Mouse (Mus musculus): ENCODE measurements around the gene Abcf1. TPM values are rescaled to one million over a fixed set of nuclear protein-coding genes. Genes with fewer than 3 reads are reported as not detected.

The Abcf1 gene
- polyA plus RNA-seq, 1 experiment from 2014 or later, result 99.9 TPM

GRCm38 (mm10) chr17:35927471-35927870 is 42.1 kb downstream of the Abcf1 start:
- H3K36me3 ChIP-seq, result peaks cover 58% of the 10 kb centered on the region
- no peaks in the 10 kb centered on the region for H3K9me3 ChIP-seq
- no peak overlapping the region for H3K4me2 ChIP-seq (replicated peaks)
- no peak overlapping the region for H3K9ac ChIP-seq
- H3K27me3 ChIP-seq (replicated peaks), result no peaks in the 10 kb centered on the region
- H3K4me1 ChIP-seq (replicated peaks), result no peaks in the 10 kb centered on the region
- H3K4me3 ChIP-seq (replicated peaks), result no peak overlapping the region
- H3K27ac ChIP-seq, result no peak overlapping the region
- peak; percentile 33; the same call in 1 of the 2 replicates for ATAC-seq
- WGBS, result 40% methylated on average over 1 of the region's 1 CpGs

DNA sequence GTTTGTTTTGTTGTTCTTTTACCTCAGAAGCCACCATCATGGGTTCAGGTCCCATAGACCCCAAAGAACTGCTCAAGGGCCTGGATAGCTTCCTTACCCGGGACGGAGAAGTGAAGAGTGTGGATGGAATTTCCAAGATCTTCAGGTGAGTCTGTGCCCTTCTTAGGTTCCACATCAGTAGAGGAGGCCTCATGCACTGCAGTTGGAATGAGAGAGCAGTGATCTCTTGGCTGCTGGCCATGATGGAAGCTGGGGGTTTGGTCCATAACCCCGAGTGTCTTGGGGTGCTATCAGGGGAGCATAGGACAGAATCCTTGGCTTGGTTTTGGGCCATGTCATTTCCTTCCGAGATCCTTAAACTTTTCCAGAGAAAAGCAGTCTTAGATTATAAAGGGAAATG is 46.3 kb downstream of the Abcf1 start:
- WGBS, result 95% methylated on average over 4 of the region's 4 CpGs
- H3K4me2 ChIP-seq (replicated peaks), result no peak overlapping the region
- H3K27me3 ChIP-seq (replicated peaks), result no peaks in the 10 kb centered on the region
- peaks cover 33% of the 10 kb centered on the region for H3K36me3 ChIP-seq
- no peak overlapping the region for H3K9ac ChIP-seq
- H3K9me3 ChIP-seq, result no peaks in the 10 kb centered on the region
- no peak overlapping the region for H3K27ac ChIP-seq
- no peak overlapping the region for H3K4me3 ChIP-seq (replicated peaks)
- no peak for ATAC-seq
- peaks cover 19% of the 10 kb centered on the region for H3K4me1 ChIP-seq (replicated peaks)

- H3K36me3 ChIP-seq, result peaks cover 26% of the 10 kb centered on the region
- WGBS, result 79% methylated on average over 3 of the region's 3 CpGs
Measured at GRCm38 (mm10) chr17:35922566-35922965, 47.0 kb downstream of the Abcf1 start.

GRCm38 (mm10) chr17:35921710-35922109 is 47.9 kb downstream of the Abcf1 start:
- no peak overlapping the region for H3K4me3 ChIP-seq (replicated peaks)
- H3K9me3 ChIP-seq, result no peaks in the 10 kb centered on the region
- ATAC-seq, result no peak
- H3K4me1 ChIP-seq (replicated peaks), result peaks cover 19% of the 10 kb centered on the region
- 82% methylated on average over 4 of the region's 4 CpGs for WGBS
- peaks cover 22% of the 10 kb centered on the region for H3K36me3 ChIP-seq
- no peaks in the 10 kb centered on the region for H3K27me3 ChIP-seq (replicated peaks)
- no peak overlapping the region for H3K27ac ChIP-seq
- no peak overlapping the region for H3K9ac ChIP-seq
- H3K4me2 ChIP-seq (replicated peaks), result no peak overlapping the region

More at GRCm38 (mm10) chr17:35922566-35922965, 47.0 kb downstream of the Abcf1 start:
- Histone ChIP-seq H3K9me3 (no peaks in the 10 kb centered on the region), H3K4me1 (replicated peaks) (peaks cover 19% of the 10 kb centered on the region), H3K4me3 (replicated peaks) (no peak overlapping the region), H3K27ac (no peak overlapping the region), H3K9ac (no peak overlapping the region), H3K4me2 (replicated peaks) (no peak overlapping the region), H3K27me3 (replicated peaks) (no peaks in the 10 kb centered on the region)
- ATAC-seq, result no peak

DNA sequence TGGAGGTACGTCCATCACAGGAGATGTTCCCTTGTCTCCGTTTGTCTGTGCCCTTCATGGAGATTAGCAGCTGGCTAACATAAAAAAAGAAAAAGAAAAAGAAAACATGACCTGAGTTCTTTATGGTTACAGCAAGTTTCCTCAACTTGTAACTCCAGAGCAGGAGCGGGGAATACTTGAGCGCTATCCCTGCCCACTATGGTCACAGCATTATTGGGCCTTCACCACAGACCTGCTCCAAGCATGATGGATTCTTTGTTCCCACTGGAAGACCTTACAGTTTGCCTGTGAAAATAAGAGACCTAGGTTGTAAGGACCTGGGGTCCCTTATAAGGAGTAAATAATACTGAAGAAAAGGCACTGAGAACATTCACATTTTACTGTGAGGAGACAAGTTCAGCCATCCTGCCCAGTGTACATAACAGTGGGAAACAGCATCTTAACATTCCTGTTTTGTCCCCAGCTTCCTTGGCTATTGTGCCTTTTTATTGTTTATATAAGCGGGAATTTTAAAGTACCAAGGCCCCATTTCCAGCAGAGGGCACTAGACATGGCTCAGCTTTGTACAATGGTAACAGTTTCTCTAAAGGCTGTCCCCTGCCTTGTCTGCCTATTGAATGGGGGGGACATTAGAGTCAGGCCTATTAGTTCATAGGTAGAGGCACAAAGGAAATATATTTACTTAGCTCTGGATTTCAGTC is 48.5 kb downstream of the Abcf1 start:
- no peak for ATAC-seq
- H3K36me3 ChIP-seq, result peaks cover 16% of the 10 kb centered on the region
- WGBS, result 64% methylated on average over 5 of the region's 5 CpGs
- H3K4me1 ChIP-seq (replicated peaks), result peaks cover 19% of the 10 kb centered on the region
- no peak overlapping the region for H3K4me3 ChIP-seq (replicated peaks)
- H3K9me3 ChIP-seq, result no peaks in the 10 kb centered on the region
- H3K27ac ChIP-seq, result peak overlapping the region; percentile 95; the same call in 1 of the 2 replicates
- H3K4me2 ChIP-seq (replicated peaks), result no peak overlapping the region
- H3K27me3 ChIP-seq (replicated peaks), result no peaks in the 10 kb centered on the region
- H3K9ac ChIP-seq, result no peak overlapping the region

- Histone ChIP-seq H3K36me3 (peaks cover 16% of the 10 kb centered on the region), H3K9ac (no peak overlapping the region), H3K4me2 (replicated peaks) (peak overlapping the region; percentile 76; the same call in 1 of the 2 replicates), H3K4me3 (replicated peaks) (no peak overlapping the region), H3K27me3 (replicated peaks) (no peaks in the 10 kb centered on the region), H3K9me3 (no peaks in the 10 kb centered on the region), H3K4me1 (replicated peaks) (peaks cover 21% of the 10 kb centered on the region), H3K27ac (peak overlapping the region; percentile 95)
- no peak for ATAC-seq
- 42% methylated on average over 1 of the region's 1 CpGs for WGBS
Measured at GRCm38 (mm10) chr17:35920384-35920783, 49.2 kb downstream of the Abcf1 start.

- peaks cover 21% of the 10 kb centered on the region for H3K4me1 ChIP-seq (replicated peaks)
- WGBS, result 34% methylated on average over 6 of the region's 6 CpGs
- no peaks in the 10 kb centered on the region for H3K9me3 ChIP-seq
- H3K4me3 ChIP-seq (replicated peaks), result no peak overlapping the region
- no peak overlapping the region for H3K9ac ChIP-seq
- H3K4me2 ChIP-seq (replicated peaks), result peak overlapping the region; percentile 76
- no peaks in the 10 kb centered on the region for H3K27me3 ChIP-seq (replicated peaks)
- peak overlapping the region; percentile 95; the same call in 1 of the 2 replicates for H3K27ac ChIP-seq
- no peak for ATAC-seq
- H3K36me3 ChIP-seq, result peaks cover 14% of the 10 kb centered on the region
Measured at GRCm38 (mm10) chr17:35919864-35920301, 49.7 kb downstream of the Abcf1 start.

- Histone ChIP-seq H3K27ac (peak overlapping the region; percentile 95), H3K4me2 (replicated peaks) (peak overlapping the region; percentile 76), H3K9me3 (no peaks in the 10 kb centered on the region), H3K27me3 (replicated peaks) (no peaks in the 10 kb centered on the region), H3K4me1 (replicated peaks) (peaks cover 21% of the 10 kb centered on the region), H3K36me3 (peaks cover 8% of the 10 kb centered on the region), H3K9ac (peak overlapping the region; percentile 53), H3K4me3 (replicated peaks) (peak overlapping the region; percentile 65)
- WGBS, result 11% methylated on average over 7 of the region's 7 CpGs
- ATAC-seq, result peak; percentile 52
Measured at GRCm38 (mm10) chr17:35919060-35919715, 50.4 kb downstream of the Abcf1 start.

GRCm38 (mm10) chr17:35918276-35919059 is 51.1 kb downstream of the Abcf1 start:
- ATAC-seq, result no peak
- Histone ChIP-seq H3K9me3 (no peaks in the 10 kb centered on the region), H3K4me2 (replicated peaks) (peak overlapping the region; percentile 76), H3K27ac (peak overlapping the region; percentile 95), H3K4me3 (replicated peaks) (peak overlapping the region; percentile 65), H3K9ac (peak overlapping the region; percentile 86), H3K4me1 (replicated peaks) (peaks cover 21% of the 10 kb centered on the region), H3K27me3 (replicated peaks) (no peaks in the 10 kb centered on the region), H3K36me3 (0 out of 2 replicates have a peak, but pooled peaks cover 2% of the 10 kb centered on the region)
- WGBS, result under 1% methylated on average over 11 of the region's 11 CpGs

DNA sequence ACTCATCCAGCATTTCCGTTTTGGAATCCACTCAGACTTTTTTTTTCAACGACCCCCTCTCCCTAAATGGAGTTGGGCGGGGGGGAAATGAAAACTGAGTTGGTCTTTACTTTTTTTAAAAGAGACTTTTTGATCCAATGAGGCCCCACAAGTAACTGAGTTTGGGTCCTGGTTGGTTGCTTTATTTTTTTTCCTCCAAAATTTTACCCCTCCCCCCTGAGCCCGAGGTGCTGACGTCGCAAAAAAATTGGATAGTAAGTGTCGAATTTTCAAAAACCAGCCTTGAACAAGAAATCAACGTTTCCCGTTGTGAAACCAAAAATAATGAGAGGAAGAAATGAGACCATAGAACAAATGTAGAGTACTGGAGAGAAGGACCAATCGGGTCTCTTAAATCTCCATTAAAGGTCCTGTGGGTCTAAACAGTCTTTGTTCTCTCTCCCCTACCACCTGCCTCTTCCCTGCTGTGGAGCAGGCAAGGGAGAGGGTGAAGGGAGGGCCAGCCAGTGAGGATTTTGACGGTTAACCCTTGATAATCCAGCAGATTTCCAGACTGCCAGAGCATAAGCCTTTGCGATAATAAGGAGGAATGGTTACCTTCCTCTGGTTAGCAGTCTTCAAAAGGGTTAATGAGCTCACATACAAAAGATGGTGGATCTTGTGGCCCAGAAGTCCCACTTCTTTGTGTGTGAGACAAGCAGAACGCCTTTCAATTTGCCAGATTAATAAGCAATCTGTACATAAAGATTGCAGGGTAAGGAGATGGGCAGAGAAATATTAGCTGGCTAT is 51.9 kb downstream of the Abcf1 start:
- H3K27ac ChIP-seq, result peak overlapping the region; percentile 95
- H3K9me3 ChIP-seq, result no peaks in the 10 kb centered on the region
- H3K4me2 ChIP-seq (replicated peaks), result peak overlapping the region; percentile 76
- peak overlapping the region; percentile 65 for H3K4me3 ChIP-seq (replicated peaks)
- under 1% methylated on average over 13 of the region's 13 CpGs for WGBS
- no peaks in the 10 kb centered on the region for H3K27me3 ChIP-seq (replicated peaks)
- no peak for ATAC-seq
- peak overlapping the region; percentile 86 for H3K9ac ChIP-seq
- H3K36me3 ChIP-seq, result no peaks in the 10 kb centered on the region; the same call in 1 of the 2 replicates
- H3K4me1 ChIP-seq (replicated peaks), result peaks cover 21% of the 10 kb centered on the region

- Histone ChIP-seq H3K4me1 (replicated peaks) (peaks cover 21% of the 10 kb centered on the region), H3K36me3 (no peaks in the 10 kb centered on the region; the same call in 1 of the 2 replicates), H3K9me3 (no peaks in the 10 kb centered on the region), H3K4me3 (replicated peaks) (peak overlapping the region; percentile 65), H3K27ac (peak overlapping the region; percentile 95), H3K9ac (peak overlapping the region; percentile 86), H3K27me3 (replicated peaks) (no peaks in the 10 kb centered on the region), H3K4me2 (replicated peaks) (peak overlapping the region; percentile 76)
- WGBS, result 0% methylated on average over 8 of the region's 8 CpGs
- ATAC-seq, result no peak
Measured at GRCm38 (mm10) chr17:35917143-35917462, 52.5 kb downstream of the Abcf1 start.

All from intestine, embryonic 15.5 days (tissue).